Mouse (Mus musculus) embryo, embryonic 11.5 days (tissue): ENCODE measurements around the gene Eefsec.

Source experiments
- DNase-seq: peaks from one replicate; pipeline ENCODE4 v3.0.0-alpha.2; 2012; ENCODE audit warnings: low read depth, low spot score

The Eefsec gene

GRCm38 (mm10) chr6:88446063-88447002 is at the start of gene Eefsec:
Gene Eefsec, minus strand, starts transcription at chr6:88446539.
- DNase-seq, result peak; percentile 65

GRCm38 (mm10) chr6:88493712-88494111 is 47.4 kb upstream of the Eefsec start:
- DNase-seq, result no peak

GRCm38 (mm10) chr6:88490629-88491354 is 44.5 kb upstream of the Eefsec start:
- DNase-seq, result no peak

- no peak for DNase-seq
Observed at GRCm38 (mm10) chr6:88489834-88490233, 43.5 kb upstream of the Eefsec start.

- DNase-seq, result no peak
Observed at GRCm38 (mm10) chr6:88489026-88489425, 42.7 kb upstream of the Eefsec start.

- no peak for DNase-seq
Observed at GRCm38 (mm10) chr6:88486893-88487292, 40.6 kb upstream of the Eefsec start.

- no peak for DNase-seq
Observed at GRCm38 (mm10) chr6:88485378-88485777, 39.0 kb upstream of the Eefsec start.

- DNase-seq, result no peak
Observed at GRCm38 (mm10) chr6:88483913-88484312, 37.6 kb upstream of the Eefsec start.

GRCm38 (mm10) chr6:88483111-88483510 is 36.8 kb upstream of the Eefsec start:
- DNase-seq, result no peak

- DNase-seq, result no peak
Observed at GRCm38 (mm10) chr6:88480421-88480820, 34.1 kb upstream of the Eefsec start.

- DNase-seq, result no peak
Observed at GRCm38 (mm10) chr6:88469878-88470277, 23.5 kb upstream of the Eefsec start.

GRCm38 (mm10) chr6:88465181-88465920 is 19.0 kb upstream of the Eefsec start, which contains the start of gene Ruvbl1:
Gene Ruvbl1, plus strand, starts transcription at chr6:88465409.
- peak; percentile 86 for DNase-seq

GRCm38 (mm10) chr6:88454545-88454944 is 8.2 kb upstream of the Eefsec start:
- no peak for DNase-seq

GRCm38 (mm10) chr6:88447454-88447853 is 1.1 kb upstream of the Eefsec start:
- no peak for DNase-seq

GRCm38 (mm10) chr6:88445661-88446060 is 678 bp downstream of the Eefsec start:
- no peak for DNase-seq

GRCm38 (mm10) chr6:88444076-88444750 is 2.1 kb downstream of the Eefsec start:
- DNase-seq, result no peak

GRCm38 (mm10) chr6:88443446-88443845 is 2.9 kb downstream of the Eefsec start:
- no peak for DNase-seq

GRCm38 (mm10) chr6:88442551-88442950 is 3.8 kb downstream of the Eefsec start:
- DNase-seq, result no peak

- no peak for DNase-seq
Observed at GRCm38 (mm10) chr6:88439056-88439455, 7.3 kb downstream of the Eefsec start.

GRCm38 (mm10) chr6:88435609-88436008 is 10.7 kb downstream of the Eefsec start:
- DNase-seq, result no peak

GRCm38 (mm10) chr6:88431202-88431601 is 15.1 kb downstream of the Eefsec start:
- DNase-seq, result no peak
